Mouse (Mus musculus) liver, adult 2 months (tissue): Measurements from ENCODE around the gene Olfr541.

Experiments used
- CTCF ChIP-seq: fragments of 200-500 bp; IDR thresholded peaks from 2 replicates; pipeline ENCODE4 v1.5.1; 2011; ENCODE audit warnings: low read depth, low read length, control low read depth
- POLR2A ChIP-seq: fragments of 200-500 bp; IDR thresholded peaks from 2 replicates; pipeline ENCODE4 v1.6.1; 2011; ENCODE audit warnings: low read length, control low read depth; ENCODE audit not compliant: insufficient read depth; ENCODE audit errors: extremely low read depth

DNA sequence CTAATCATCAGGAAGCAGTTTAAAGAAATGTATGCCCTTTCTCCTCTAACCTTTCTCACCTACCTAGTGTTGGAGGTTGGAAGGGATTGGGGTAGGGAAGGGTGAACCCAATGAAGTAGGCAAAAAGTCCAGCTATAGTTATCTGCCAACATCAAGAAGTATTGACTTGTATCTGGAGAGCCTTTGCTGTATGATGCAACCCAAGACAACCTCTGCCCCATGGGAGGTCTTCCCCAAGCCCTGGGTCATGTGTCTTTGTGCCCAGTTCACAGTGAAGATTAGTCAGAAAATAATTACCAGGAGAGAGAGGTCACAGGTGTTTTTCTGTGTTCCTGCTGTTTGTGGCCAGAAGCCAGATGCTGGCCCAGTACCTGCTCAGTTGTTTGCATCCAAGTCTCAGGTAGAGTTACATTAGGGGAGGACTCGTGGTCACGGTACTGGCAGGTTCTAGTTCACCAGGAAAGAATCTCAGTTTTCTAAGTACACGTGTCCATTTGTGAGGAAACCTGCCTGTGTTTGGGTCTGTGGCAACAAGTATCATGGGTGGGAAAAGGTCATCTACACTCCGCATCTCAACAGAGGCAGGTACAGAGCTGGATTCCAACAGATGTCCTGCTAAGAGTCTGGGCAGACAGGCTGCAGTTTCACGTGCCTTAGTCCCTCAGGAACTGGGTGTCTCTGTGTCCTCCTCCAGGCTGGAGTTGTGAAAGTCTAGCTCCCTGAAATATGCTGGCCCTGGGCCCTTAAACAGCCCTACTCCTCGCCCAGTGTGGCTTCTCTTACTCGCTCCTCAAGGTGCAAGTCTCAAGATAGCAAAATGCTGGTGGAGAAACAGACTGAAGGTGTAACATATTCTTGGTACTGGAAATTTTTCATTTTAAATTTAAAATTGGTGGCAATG lies 20.3 kb downstream of the Olfr541 start:
- no peak for TF ChIP-seq POLR2A
- TF ChIP-seq CTCF, result no peak
